Mouse (Mus musculus) MEL (cell line): ENCODE results near the gene Fign. TPM values are rescaled to one million over a fixed set of nuclear protein-coding genes. Genes with fewer than 3 reads are reported as not detected.

Experiments
- DNase-seq: peaks from one replicate; pipeline ENCODE4 v3.0.0; 2011; ENCODE audit warnings: low read depth, low spot score
- H3K27ac ChIP-seq: 2 replicates; pipeline ENCODE4 v1.5.1; 2012; ENCODE audit warnings: low read depth, mild to moderate bottlenecking, control low read depth, low read length, moderate library complexity; ENCODE audit not compliant: control insufficient read depth
- H3K27me3 ChIP-seq, 2 experiments: fragments of 150-350 bp in 1 of 2; sonication (generic) in 1 of 2; 2 replicates each; pipeline ENCODE4 v1.6.1; 2012; ENCODE audit warnings: low read length in 2 of 2, mild to moderate bottlenecking in 2 of 2, improper control_type of control experiment in 1 of 2, moderate library complexity in 1 of 2; ENCODE audit not compliant: insufficient read depth in 2 of 2, control insufficient read depth in 1 of 2
- H3K36me3 ChIP-seq, 2 experiments: 2 replicates each; pipeline ENCODE4 v1.6.1; 2012 to 2014; ENCODE audit warnings: low read length in 2 of 2, improper control_type of control experiment in 1 of 2, inconsistent platforms in 1 of 2, mild to moderate bottlenecking in 1 of 2; ENCODE audit not compliant: insufficient read depth in 2 of 2, control insufficient read depth in 1 of 2
- H3K4me1 ChIP-seq, 2 experiments: fragments of 150-350 bp in 1 of 2; sonication (generic) in 1 of 2; 2 replicates each; pipeline ENCODE4 v1.6.1; 2012; ENCODE audit warnings: low read length in 2 of 2, improper control_type of control experiment in 1 of 2, mild to moderate bottlenecking in 1 of 2; ENCODE audit not compliant: insufficient read depth in 2 of 2, control insufficient read depth in 1 of 2
- H3K4me3 ChIP-seq, 2 experiments: fragments of 150-350 bp in 1 of 2; sonication (generic) in 1 of 2; 2 replicates each; pipeline ENCODE4 v1.5.1; 2012; ENCODE audit warnings: low read depth in 2 of 2, low read length in 2 of 2, mild to moderate bottlenecking in 2 of 2, moderate library complexity in 2 of 2, control low read depth in 1 of 2, improper control_type of control experiment in 1 of 2; ENCODE audit not compliant: control insufficient read depth in 1 of 2, insufficient read depth in 1 of 2
- H3K79me2 ChIP-seq: 2 replicates; pipeline ENCODE4 v1.6.1; 2012; ENCODE audit warnings: mild to moderate bottlenecking, low read length, moderate library complexity; ENCODE audit not compliant: control insufficient read depth, poor library complexity, insufficient read depth
- H3K9ac ChIP-seq: 2 replicates; pipeline ENCODE4 v1.6.1; 2012; ENCODE audit warnings: low read depth, mild to moderate bottlenecking, control low read depth, low read length, moderate library complexity; ENCODE audit not compliant: control insufficient read depth, poor library complexity, severe bottlenecking
- H3K9me3 ChIP-seq: fragments of 150-350 bp; sonication (generic); replicated peaks from 2 replicates; pipeline ENCODE4 v1.6.1; 2012; ENCODE audit warnings: mild to moderate bottlenecking, low read length, improper control_type of control experiment, moderate library complexity; ENCODE audit not compliant: insufficient read depth
- BHLHE40 ChIP-seq: IDR thresholded peaks from 2 replicates; pipeline ENCODE4 v1.6.1; 2012; ENCODE audit warnings: low read depth, mild to moderate bottlenecking, inconsistent platforms, low read length, improper control_type of control experiment, borderline replicate concordance
- CHD2 ChIP-seq: IDR thresholded peaks from 2 replicates; pipeline ENCODE4 v1.6.1; 2011; ENCODE audit warnings: low read length, improper control_type of control experiment
- ELF1 ChIP-seq: IDR thresholded peaks from 2 replicates; pipeline ENCODE4 v1.6.1; 2014; ENCODE audit warnings: low read depth, mild to moderate bottlenecking, inconsistent platforms, low read length, improper control_type of control experiment, moderate library complexity
- ETS1 ChIP-seq: IDR thresholded peaks from 2 replicates; pipeline ENCODE4 v1.6.1; 2012; ENCODE audit warnings: low read depth, mild to moderate bottlenecking, inconsistent platforms, low read length, improper control_type of control experiment, moderate library complexity
- GABPA ChIP-seq: IDR thresholded peaks from 2 replicates; pipeline ENCODE4 v1.6.1; 2012; ENCODE audit warnings: low read depth, mild to moderate bottlenecking, inconsistent platforms, low read length, improper control_type of control experiment, moderate library complexity
- GATA1 ChIP-seq: IDR thresholded peaks from 2 replicates; pipeline ENCODE4 v1.6.1; 2011; ENCODE audit warnings: low read depth, low read length, improper control_type of control experiment
- HCFC1 ChIP-seq: IDR thresholded peaks from 2 replicates; pipeline ENCODE4 v1.6.1; 2012; ENCODE audit warnings: low read depth, mild to moderate bottlenecking, inconsistent platforms, low read length, improper control_type of control experiment, moderate library complexity
- MAX ChIP-seq: IDR thresholded peaks from 2 replicates; pipeline ENCODE4 v1.6.1; 2011; ENCODE audit warnings: low read length, improper control_type of control experiment
- MAZ ChIP-seq: IDR thresholded peaks from 2 replicates; pipeline ENCODE4 v1.6.1; 2012; ENCODE audit warnings: low read depth, mild to moderate bottlenecking, inconsistent platforms, low read length, improper control_type of control experiment
- MEF2A ChIP-seq: IDR thresholded peaks from 2 replicates; pipeline ENCODE4 v1.6.1; 2014; ENCODE audit warnings: low read depth, mild to moderate bottlenecking, inconsistent platforms, low read length, improper control_type of control experiment; ENCODE audit not compliant: poor library complexity, insufficient replicate concordance, severe bottlenecking; ENCODE audit errors: extremely low read depth
- MXI1 ChIP-seq: IDR thresholded peaks from 2 replicates; pipeline ENCODE4 v1.6.1; 2011; ENCODE audit warnings: mild to moderate bottlenecking, low read depth, low read length, improper control_type of control experiment
- NELFE ChIP-seq: IDR thresholded peaks from 2 replicates; pipeline ENCODE4 v1.6.1; 2011; ENCODE audit warnings: low read depth, low read length, improper control_type of control experiment
- NRF1 ChIP-seq: IDR thresholded peaks from 2 replicates; pipeline ENCODE4 v1.6.1; 2014; ENCODE audit warnings: low read depth, mild to moderate bottlenecking, inconsistent platforms, low read length, improper control_type of control experiment, moderate library complexity; ENCODE audit not compliant: poor library complexity, insufficient read depth, severe bottlenecking
- POLR2AphosphoS5 ChIP-seq: IDR thresholded peaks from 2 replicates; pipeline ENCODE4 v1.6.1; 2012; ENCODE audit warnings: low read depth, borderline replicate concordance, mild to moderate bottlenecking, inconsistent platforms, low read length, moderate library complexity, mixed read lengths
- RAD21 ChIP-seq: IDR thresholded peaks from 2 replicates; pipeline ENCODE4 v1.6.1; 2011; ENCODE audit warnings: mild to moderate bottlenecking, low read depth, low read length, improper control_type of control experiment
- RCOR1 ChIP-seq: IDR thresholded peaks from 2 replicates; pipeline ENCODE4 v1.6.1; 2012; ENCODE audit warnings: low read depth, mild to moderate bottlenecking, inconsistent platforms, low read length, improper control_type of control experiment
- SIN3A ChIP-seq: IDR thresholded peaks from 2 replicates; pipeline ENCODE4 v1.6.1; 2012; ENCODE audit warnings: low read length, improper control_type of control experiment, inconsistent platforms
- SMC3 ChIP-seq: IDR thresholded peaks from 2 replicates; pipeline ENCODE4 v1.6.1; 2011; ENCODE audit warnings: low read depth, low read length, improper control_type of control experiment
- TBP ChIP-seq: IDR thresholded peaks from 2 replicates; pipeline ENCODE4 v1.8.0; 2011; ENCODE audit warnings: low read depth, low read length, improper control_type of control experiment
- TCF12 ChIP-seq: IDR thresholded peaks from 2 replicates; pipeline ENCODE4 v1.6.1; 2014; ENCODE audit warnings: low read depth, mild to moderate bottlenecking, inconsistent platforms, low read length, improper control_type of control experiment, moderate library complexity
- UBTF ChIP-seq: IDR thresholded peaks from 2 replicates; pipeline ENCODE4 v1.6.1; 2012; ENCODE audit warnings: low read depth, mild to moderate bottlenecking, inconsistent platforms, low read length, improper control_type of control experiment, moderate library complexity, borderline replicate concordance; ENCODE audit not compliant: insufficient read depth
- USF2 ChIP-seq, 2 experiments: IDR thresholded peaks; 2 replicates each; pipeline ENCODE4 v1.6.1; 2011 to 2012; ENCODE audit warnings: improper control_type of control experiment in 2 of 2, low read length in 2 of 2, borderline replicate concordance in 1 of 2, inconsistent platforms in 1 of 2, low read depth in 1 of 2, mild to moderate bottlenecking in 1 of 2; ENCODE audit not compliant: insufficient read depth in 1 of 2
- ZKSCAN1 ChIP-seq: IDR thresholded peaks from 2 replicates; pipeline ENCODE4 v1.6.1; 2012; ENCODE audit warnings: low read depth, mild to moderate bottlenecking, inconsistent platforms, low read length, improper control_type of control experiment, moderate library complexity
- ZMIZ1 ChIP-seq: IDR thresholded peaks from 2 replicates; pipeline ENCODE4 v1.6.1; 2012; ENCODE audit warnings: low read depth, mild to moderate bottlenecking, inconsistent platforms, low read length, improper control_type of control experiment, moderate library complexity
- polyA plus RNA-seq, 2 experiments: library from polyadenylated mRNA; stranded (reverse) in 1 of 2; unstranded in 1 of 2; fragments of >175 nt in 1 of 2; fragments of >200 nt in 1 of 2; gene quantifications; 2 replicates each; pipeline versions ENCODE4 v1.2.1 to v1.2.4; 2012; ENCODE audit warnings: low replicate concordance in 2 of 2, low read depth in 1 of 2; ENCODE audit not compliant: insufficient read length in 2 of 2, insufficient read depth in 1 of 2, missing spikeins in 1 of 2
- total RNA-seq: library from RNA; depleted of rRNA; stranded (reverse); fragments of 300-350 nt; gene quantifications from 2 replicates; pipeline ENCODE4 v1.2.3, GENCODE M21; 2012

Gene Fign
- total and polyA plus RNA-seq, 3 experiments = not detected

- no peaks in the 10 kb centered on the region for H3K79me2 ChIP-seq
- TF ChIP-seq TCF12 (no peak), HCFC1 (no peak), MXI1 (no peak), ETS1 (no peak), GABPA (no peak), SMC3 (no peak), ELF1 (no peak), BHLHE40 (no peak)
- no peak overlapping the region for H3K9ac ChIP-seq
- H3K27me3 ChIP-seq = no peaks in the 10 kb centered on the region
- H3K4me3 ChIP-seq = no peak overlapping the region
- H3K4me1 ChIP-seq = no peaks in the 10 kb centered on the region
- H3K36me3 ChIP-seq = no peaks in the 10 kb centered on the region
- no peak for DNase-seq
- H3K27ac ChIP-seq = no peak overlapping the region
- H3K9me3 ChIP-seq = no peaks in the 10 kb centered on the region
Observed at GRCm38 (mm10) chr2:64096721-64097411, 972 bp downstream of the Fign start.

DNA sequence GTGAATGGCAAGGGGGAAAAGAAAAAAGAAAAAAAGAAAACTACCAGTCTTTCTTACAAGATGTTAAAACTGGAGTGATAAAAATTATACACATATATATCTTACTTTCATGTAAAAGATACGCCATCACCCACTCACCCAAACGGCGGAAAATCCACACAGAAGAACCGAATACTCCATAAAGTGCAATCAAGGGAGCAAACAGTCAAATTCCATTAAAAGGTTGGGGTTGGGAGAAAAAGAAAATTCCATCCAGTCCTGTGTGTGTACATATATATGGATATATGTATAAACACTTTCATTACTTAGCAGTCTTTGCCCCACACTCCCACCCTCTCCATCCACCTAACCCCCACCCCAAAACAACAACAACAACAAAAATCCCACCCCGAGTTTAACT, 1.7 kb downstream of the Fign start:
- no peak overlapping the region for H3K4me3 ChIP-seq

DNA sequence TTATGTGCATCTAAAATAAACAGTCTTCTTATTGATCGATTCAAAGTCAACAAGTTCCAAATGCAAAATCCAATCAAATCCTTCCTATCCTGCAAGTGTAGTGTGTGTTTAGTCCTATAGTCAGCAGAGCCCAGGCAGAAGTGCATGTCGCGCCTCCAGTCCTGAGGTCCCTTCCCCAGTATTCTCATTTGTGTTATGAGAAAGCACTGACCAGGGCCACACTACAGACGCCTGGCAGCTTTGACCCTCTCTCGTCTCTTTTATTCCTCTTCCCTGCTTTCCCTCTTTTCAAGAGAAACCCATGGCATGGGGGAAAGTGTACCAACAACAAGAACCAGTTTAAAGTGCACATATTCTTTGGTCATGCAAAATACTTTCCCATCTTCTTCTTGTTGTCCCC, 2.3 kb downstream of the Fign start:
- no peaks in the 10 kb centered on the region for H3K27me3 ChIP-seq
- no peak overlapping the region for H3K27ac ChIP-seq
- H3K36me3 ChIP-seq = no peaks in the 10 kb centered on the region
- H3K79me2 ChIP-seq = no peaks in the 10 kb centered on the region
- no peaks in the 10 kb centered on the region for H3K4me1 ChIP-seq
- no peak overlapping the region for H3K4me3 ChIP-seq
- H3K9me3 ChIP-seq = no peaks in the 10 kb centered on the region
- DNase-seq = no peak
- no peak overlapping the region for H3K9ac ChIP-seq
- TF ChIP-seq USF2 (IDR thresholded peaks at IDR 0.05; ENCODE audit: borderline replicate concordance in 1 of 2, insufficient read depth in 1 of 2, low read depth in 1 of 2, low read length in 2 of 2) (no peak), MXI1 (no peak), NRF1 (no peak), POLR2AphosphoS5 (no peak), ZKSCAN1 (no peak), MAX (no peak), RAD21 (no peak), SIN3A (no peak), GATA1 (no peak), MEF2A (no peak), BHLHE40 (no peak), RCOR1 (no peak), UBTF (no peak), MAZ (no peak), NELFE (no peak), TCF12 (no peak)

More for the DNA sequence above, 1.7 kb downstream of the Fign start:
- no peak for DNase-seq
- no peak for TF ChIP-seq GATA1
- no peak for TF ChIP-seq GABPA
- TF ChIP-seq ZKSCAN1 = no peak
- TF ChIP-seq SIN3A = no peak
- TF ChIP-seq MAX = no peak
- TF ChIP-seq USF2 (IDR thresholded peaks at IDR 0.05; ENCODE audit: borderline replicate concordance in 1 of 2, insufficient read depth in 1 of 2, low read depth in 1 of 2, low read length in 2 of 2) = no peak
- TF ChIP-seq ZMIZ1 = no peak
- no peak for TF ChIP-seq CHD2
- TF ChIP-seq SMC3 = no peak
- TF ChIP-seq TBP = no peak
- TF ChIP-seq MAZ = no peak
- H3K36me3 ChIP-seq = no peaks in the 10 kb centered on the region
- H3K9ac ChIP-seq = no peak overlapping the region
- H3K4me1 ChIP-seq = no peaks in the 10 kb centered on the region
- no peak overlapping the region for H3K27ac ChIP-seq
- H3K27me3 ChIP-seq = no peaks in the 10 kb centered on the region
- no peaks in the 10 kb centered on the region for H3K9me3 ChIP-seq
- H3K79me2 ChIP-seq = no peaks in the 10 kb centered on the region
